Mouse (Mus musculus) forebrain, embryonic 16.5 days (tissue): ENCODE results near the gene Tmem177. TPM values are rescaled to one million over a fixed set of nuclear protein-coding genes. Genes with fewer than 3 reads are reported as not detected.

Experiments
- ATAC-seq: fragments of 200-750 bp; cut with Nextera tagmentation; 2 replicates; pipeline ENCODE4 v1.8.0; 2017; ENCODE audit warnings: mild to moderate bottlenecking, moderate library complexity
- H3K27ac ChIP-seq: fragments of 300-500 bp; sonication (generic); 2 replicates; pipeline ENCODE4 v1.5.1; 2014; ENCODE audit warnings: low read length, control low read depth
- H3K27me3 ChIP-seq: fragments of 300-500 bp; sonication (generic); replicated peaks from 2 replicates; pipeline ENCODE4 v1.6.1; 2014; ENCODE audit warnings: low read length; ENCODE audit not compliant: control insufficient read depth, insufficient read depth
- H3K36me3 ChIP-seq: fragments of 300-500 bp; sonication (generic); 2 replicates; pipeline ENCODE4 v1.6.1; 2014; ENCODE audit not compliant: control insufficient read depth, insufficient read depth
- H3K4me1 ChIP-seq: fragments of 300-500 bp; sonication (generic); replicated peaks from 2 replicates; pipeline ENCODE4 v1.6.1; 2014; ENCODE audit warnings: low read length; ENCODE audit not compliant: control insufficient read depth, insufficient read depth
- H3K4me2 ChIP-seq: fragments of 300-500 bp; sonication (generic); 2 replicates; pipeline ENCODE4 v1.6.1; 2014; ENCODE audit warnings: mild to moderate bottlenecking, low read length, control low read depth
- H3K4me3 ChIP-seq: fragments of 300-500 bp; sonication (generic); replicated peaks from 2 replicates; pipeline ENCODE4 v1.5.1; 2014; ENCODE audit warnings: mild to moderate bottlenecking, low read length, control low read depth
- H3K9ac ChIP-seq: fragments of 300-500 bp; sonication (generic); replicated peaks from 2 replicates; pipeline ENCODE4 v1.6.1; 2014; ENCODE audit warnings: low read depth, low read length, control low read depth
- H3K9me3 ChIP-seq: fragments of 300-500 bp; sonication (generic); 2 replicates; pipeline ENCODE4 v1.6.1; 2016; ENCODE audit warnings: low read length; ENCODE audit not compliant: control insufficient read depth
- WGBS: fragments of 180-500 bp; shearing (Covaris S2); extraction: QIAGEN DNeasy Blood & Tissue Kit; methylation state at CpG from one replicate; pipeline ENCODE4 v1.1.7; 2014; 5-methylcytosine and 5-hydroxymethylcytosine counted together
- polyA plus RNA-seq: library from polyadenylated mRNA; unstranded; fragments of >200 nt; fragmentation: Nextera tagmentation; extraction: Ambion mirVana; gene quantifications from 2 replicates; pipeline ENCODE4 v1.2.1, GENCODE M21; 2015

Tmem177 gene
- polyA plus RNA-seq, 1 experiment from 2014 or later = 14.3 TPM

- H3K4me3 ChIP-seq = no peak overlapping the region
- H3K9ac ChIP-seq = no peak overlapping the region
- peaks cover 4% of the 10 kb centered on the region; the same call in 1 of the 2 replicates for H3K4me1 ChIP-seq
- no peak overlapping the region for H3K27ac ChIP-seq
- no peaks in the 10 kb centered on the region for H3K27me3 ChIP-seq
- no peaks in the 10 kb centered on the region for H3K36me3 ChIP-seq
- no peak overlapping the region for H3K4me2 ChIP-seq
- WGBS = 54% methylated on average over 2 of the region's 2 CpGs
- H3K9me3 ChIP-seq = no peaks in the 10 kb centered on the region
- no peak for ATAC-seq
Observed at GRCm38 (mm10) chr1:119867300-119867699, 45.7 kb downstream of the Tmem177 start.

GRCm38 (mm10) chr1:119865311-119865710, 47.7 kb downstream of the Tmem177 start:
- Histone ChIP-seq H3K27me3 (no peaks in the 10 kb centered on the region), H3K4me1 (peaks cover 4% of the 10 kb centered on the region; the same call in 1 of the 2 replicates), H3K4me2 (no peak overlapping the region), H3K27ac (no peak overlapping the region), H3K9ac (no peak overlapping the region), H3K9me3 (no peaks in the 10 kb centered on the region), H3K4me3 (no peak overlapping the region), H3K36me3 (no peaks in the 10 kb centered on the region)
- no peak for ATAC-seq
- WGBS = 77% methylated on average over 6 of the region's 6 CpGs

- H3K9ac ChIP-seq = no peak overlapping the region
- no peaks in the 10 kb centered on the region for H3K36me3 ChIP-seq
- 66% methylated on average over 7 of the region's 7 CpGs for WGBS
- H3K27ac ChIP-seq = no peak overlapping the region
- no peak overlapping the region for H3K4me3 ChIP-seq
- no peak overlapping the region for H3K4me2 ChIP-seq
- H3K4me1 ChIP-seq = peaks cover under 1% of the 10 kb centered on the region; the same call in 1 of the 2 replicates
- peak; percentile 78 for ATAC-seq
- H3K27me3 ChIP-seq = no peaks in the 10 kb centered on the region
- no peaks in the 10 kb centered on the region for H3K9me3 ChIP-seq
Observed at GRCm38 (mm10) chr1:119863507-119864296, 49.3 kb downstream of the Tmem177 start.

- WGBS = 85% methylated on average over 5 of the region's 5 CpGs
- no peak for ATAC-seq
- H3K9ac ChIP-seq = no peak overlapping the region
Observed at GRCm38 (mm10) chr1:119859566-119859965, 53.4 kb downstream of the Tmem177 start.

More at GRCm38 (mm10) chr1:119859566-119859965, 53.4 kb downstream of the Tmem177 start:
- Histone ChIP-seq H3K27ac (no peak overlapping the region), H3K9me3 (peaks cover 2% of the 10 kb centered on the region), H3K36me3 (no peaks in the 10 kb centered on the region), H3K4me1 (no peaks in the 10 kb centered on the region), H3K4me3 (no peak overlapping the region), H3K4me2 (no peak overlapping the region), H3K27me3 (no peaks in the 10 kb centered on the region)

Other genes with a start within 250 kb of the Tmem177 start
- 13.2 and 15.0 TPM in 2 replicates for gene Ptpn4, start 75.6 kb downstream of the Tmem177 start, polyA plus RNA-seq
- 0.25 and 0.60 TPM in 2 replicates for gene Cfap221, start 84.0 kb upstream of the Tmem177 start, polyA plus RNA-seq
- gene Sctr, start 93.7 kb upstream of the Tmem177 start, polyA plus RNA-seq = 0.51 and 0.52 TPM in 2 replicates
- gene Tmem37, start 160.9 kb upstream of the Tmem177 start, polyA plus RNA-seq = 5.6 and 6.4 TPM in 2 replicates
- gene Dbi, start 207.9 kb upstream of the Tmem177 start, polyA plus RNA-seq = 1,146 and 1,367 TPM in 2 replicates
- 22.8 and 28.6 TPM in 2 replicates for gene 3110009E18Rik, start 208.0 kb upstream of the Tmem177 start, polyA plus RNA-seq